Mouse (Mus musculus): Measurements from ENCODE around the gene Olfr155.

DNA sequence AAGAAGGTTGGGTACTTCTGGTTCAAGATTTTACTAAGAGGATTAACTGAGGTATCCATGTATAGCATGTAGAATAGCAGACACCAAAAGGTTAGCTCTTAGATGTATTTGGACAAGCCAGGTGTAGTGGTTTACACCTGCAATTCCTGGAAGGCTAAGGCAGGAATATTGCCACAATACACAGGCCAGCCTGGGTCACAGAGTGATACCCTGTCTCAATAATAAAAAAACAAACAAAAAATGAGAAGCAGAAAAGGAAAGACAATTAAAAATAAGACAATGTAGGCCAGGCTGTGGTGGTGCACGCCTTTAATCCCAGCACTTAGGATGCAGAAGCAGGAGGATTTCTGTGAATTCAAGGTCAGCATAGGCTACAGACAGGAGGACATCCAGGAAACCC, 25.9 kb downstream of the Olfr155 start:
- TF ChIP-seq CTCF (IDR thresholded peaks at IDR 0.05; ENCODE audit: borderline replicate concordance, extremely low read depth, insufficient read depth, insufficient read length) (no peak), POLR2A (IDR thresholded peaks at IDR 0.05; ENCODE audit: borderline replicate concordance, extremely low read depth, insufficient read depth, insufficient read length, poor library complexity, severe bottlenecking) (no peak)
